Mouse (Mus musculus) small intestine, adult 2 months (tissue): Measurements from ENCODE around the gene Irf9. TPM values are rescaled to one million over a fixed set of nuclear protein-coding genes. Genes with fewer than 3 reads are reported as not detected.
A peak's percentile ranks its signal among the peaks of the same experiment; 100 is the strongest.

Experiments used
- H3K27ac ChIP-seq: fragments of 200-500 bp; 2 replicates; pipeline ENCODE4 v1.5.1; 2012; ENCODE audit warnings: low read depth, low read length, control low read depth, inconsistent platforms; ENCODE audit not compliant: insufficient read depth
- H3K27me3 ChIP-seq: fragments of 200-500 bp; 2 replicates; pipeline ENCODE4 v1.6.1; 2012; ENCODE audit warnings: mild to moderate bottlenecking, moderate library complexity, low read length, inconsistent platforms; ENCODE audit not compliant: control insufficient read depth, insufficient read depth
- H3K36me3 ChIP-seq: fragments of 200-500 bp; 2 replicates; pipeline ENCODE4 v1.6.1; 2012; ENCODE audit warnings: mild to moderate bottlenecking, low read length, control low read depth, inconsistent platforms; ENCODE audit not compliant: control insufficient read depth, insufficient read depth
- H3K4me1 ChIP-seq: fragments of 200-500 bp; 2 replicates; pipeline ENCODE4 v1.6.1; 2012; ENCODE audit warnings: low read length, inconsistent platforms, mixed read lengths; ENCODE audit not compliant: control insufficient read depth, insufficient read depth, insufficient read length
- H3K4me3 ChIP-seq: fragments of 200-500 bp; 2 replicates; pipeline ENCODE4 v1.5.1; 2012; ENCODE audit warnings: low read depth, mild to moderate bottlenecking, control low read depth, inconsistent platforms, low read length, moderate library complexity
- CTCF ChIP-seq: fragments of 200-500 bp; IDR thresholded peaks from 2 replicates; pipeline ENCODE4 v1.5.1; 2012; ENCODE audit warnings: low read depth, mild to moderate bottlenecking, control low read depth, inconsistent platforms, low read length, moderate library complexity, mixed read lengths; ENCODE audit not compliant: insufficient replicate concordance, insufficient read length; ENCODE audit errors: extremely low read depth
- POLR2A ChIP-seq: fragments of 200-500 bp; IDR thresholded peaks from 2 replicates; pipeline ENCODE4 v1.6.1; 2012; ENCODE audit warnings: low read depth, mild to moderate bottlenecking, control low read depth, inconsistent platforms, low read length, moderate library complexity
- WGBS: fragments of 180-500 bp; shearing (Covaris S2); methylation state at CpG from one replicate; pipeline ENCODE4 v1.1.7; 2018; 5-methylcytosine and 5-hydroxymethylcytosine counted together
- polyA plus RNA-seq: library from polyadenylated mRNA; depleted of rRNA; stranded (reverse); fragments of >200 nt; gene quantifications from 2 replicates; pipeline ENCODE4 v1.2.3, GENCODE M21; 2012

The Irf9 gene
- polyA plus RNA-seq, 1 experiment: 77.6 TPM

GRCm38 (mm10) chr14:55590748-55591330, 12.5 kb upstream of the Irf9 start, which contains the start of gene Psme2:
TSS of gene Psme2 (minus strand) at chr14:55591113.
- WGBS: under 1% methylated on average over 22 of the region's 22 CpGs
- Histone ChIP-seq H3K4me1 (peaks cover 7% of the 10 kb centered on the region), H3K27ac (peak within 1 kb of the TSS; percentile 99), H3K36me3 (peaks cover 35% of the 10 kb centered on the region), H3K4me3 (peak within 1 kb of the TSS; percentile 86), H3K27me3 (no peaks in the 10 kb centered on the region)
- TF ChIP-seq CTCF (no peak), POLR2A (peak; percentile 52; the same call in 1 of the 2 replicates)

GRCm38 (mm10) chr14:55591331-55591891, 12.0 kb upstream of the Irf9 start, which contains the start of gene Rnf31:
TSS of gene Rnf31 (plus strand) at chr14:55591708.
- Histone ChIP-seq H3K4me3 (peak within 1 kb of the TSS; percentile 86), H3K27me3 (no peaks in the 10 kb centered on the region), H3K36me3 (peaks cover 40% of the 10 kb centered on the region), H3K4me1 (peaks cover 7% of the 10 kb centered on the region), H3K27ac (peak within 1 kb of the TSS; percentile 99)
- under 1% methylated on average over 33 of the region's 33 CpGs for WGBS
- TF ChIP-seq POLR2A (peak; percentile 85), CTCF (no peak)

GRCm38 (mm10) chr14:55592226-55592625, 11.1 kb upstream of the Irf9 start:
- Histone ChIP-seq H3K36me3 (peaks cover 44% of the 10 kb centered on the region), H3K27ac (peak overlapping the region; percentile 87), H3K4me1 (peaks cover 7% of the 10 kb centered on the region), H3K4me3 (peak overlapping the region; percentile 86), H3K27me3 (no peaks in the 10 kb centered on the region)
- TF ChIP-seq POLR2A: no peak
- TF ChIP-seq CTCF: no peak
- 1% methylated on average over 16 of the region's 16 CpGs for WGBS

- 89% methylated on average over 13 of the region's 13 CpGs for WGBS
- peaks cover 4% of the 10 kb centered on the region for H3K4me1 ChIP-seq
- peaks cover 58% of the 10 kb centered on the region for H3K36me3 ChIP-seq
- no peak overlapping the region for H3K4me3 ChIP-seq
- H3K27ac ChIP-seq: no peak overlapping the region
- TF ChIP-seq CTCF (no peak), POLR2A (no peak)
- no peaks in the 10 kb centered on the region for H3K27me3 ChIP-seq
Observed at GRCm38 (mm10) chr14:55596036-55596690, 7.2 kb upstream of the Irf9 start.

- WGBS: 94% methylated on average over 21 of the region's 21 CpGs
- TF ChIP-seq CTCF: no peak
- no peak for TF ChIP-seq POLR2A
- H3K4me3 ChIP-seq: no peak overlapping the region
- peaks cover 82% of the 10 kb centered on the region for H3K36me3 ChIP-seq
- H3K4me1 ChIP-seq: peaks cover 6% of the 10 kb centered on the region
- H3K27me3 ChIP-seq: no peaks in the 10 kb centered on the region
- H3K27ac ChIP-seq: no peak overlapping the region
Observed at GRCm38 (mm10) chr14:55598521-55599390, 4.6 kb upstream of the Irf9 start.

GRCm38 (mm10) chr14:55603633-55604576, 534 bp downstream of the Irf9 start:
- TF ChIP-seq POLR2A (peak; percentile 47), CTCF (peak; percentile 90)
- WGBS: 7% methylated on average over 19 of the region's 19 CpGs
- H3K4me3 ChIP-seq: peak overlapping the region; percentile 78
- H3K27me3 ChIP-seq: no peaks in the 10 kb centered on the region
- H3K4me1 ChIP-seq: peaks cover 23% of the 10 kb centered on the region; the same call in 1 of the 2 replicates
- peaks cover 79% of the 10 kb centered on the region for H3K36me3 ChIP-seq
- peak overlapping the region; percentile 100 for H3K27ac ChIP-seq
